Mouse (Mus musculus) ES-E14 (cell line): ENCODE results near the gene Kcnk4. TPM values are rescaled to one million over a fixed set of nuclear protein-coding genes. Genes with fewer than 3 reads are reported as not detected.

ENCODE experiments used
- DNase-seq: peaks from one replicate; pipeline ENCODE4 v3.0.0-alpha.2; 2013; ENCODE audit warnings: low read depth, low spot score
- H3K27ac ChIP-seq: 2 replicates; pipeline ENCODE4 v1.5.1; 2012; ENCODE audit warnings: low read depth, mild to moderate bottlenecking, low read length, moderate library complexity, mixed read lengths; ENCODE audit not compliant: poor library complexity, insufficient read depth, severe bottlenecking
- H3K36me3 ChIP-seq: 2 replicates; pipeline ENCODE4 v1.6.1; 2012; ENCODE audit warnings: mild to moderate bottlenecking, low read length, moderate library complexity, mixed read lengths; ENCODE audit not compliant: control insufficient read depth, poor library complexity, insufficient read depth, severe bottlenecking
- H3K4me1 ChIP-seq, 2 experiments: fragments of 150-350 bp in 1 of 2; sonication (generic) in 1 of 2; 2 replicates each; pipeline ENCODE4 v1.6.1; 2012; ENCODE audit warnings: low read length in 2 of 2, mild to moderate bottlenecking in 1 of 2, mixed read lengths in 1 of 2; ENCODE audit not compliant: control insufficient read depth in 2 of 2, insufficient read depth in 2 of 2, poor library complexity in 1 of 2
- H3K4me3 ChIP-seq, 2 experiments: fragments of 150-350 bp in 1 of 2; sonication (generic) in 1 of 2; 2 replicates each; pipeline ENCODE4 v1.5.1; 2012; ENCODE audit warnings: low read length in 2 of 2, low read depth in 1 of 2, mild to moderate bottlenecking in 1 of 2, mixed read lengths in 1 of 2; ENCODE audit not compliant: insufficient read depth in 1 of 2, poor library complexity in 1 of 2, severe bottlenecking in 1 of 2
- H3K9ac ChIP-seq: 2 replicates; pipeline ENCODE4 v1.6.1; 2012; ENCODE audit warnings: low read depth, mild to moderate bottlenecking, low read length, mixed read lengths; ENCODE audit not compliant: poor library complexity, insufficient read depth, severe bottlenecking
- H3K9me3 ChIP-seq: fragments of 150-350 bp; sonication (generic); 2 replicates; pipeline ENCODE4 v1.6.1; 2012; ENCODE audit warnings: low read depth, mild to moderate bottlenecking, low read length; ENCODE audit not compliant: control insufficient read depth, insufficient read depth
- CHD2 ChIP-seq: IDR thresholded peaks from 2 replicates; pipeline ENCODE4 v1.6.1; 2014; ENCODE audit warnings: mild to moderate bottlenecking, low read depth, low read length, inconsistent platforms
- HCFC1 ChIP-seq: IDR thresholded peaks from 2 replicates; pipeline ENCODE4 v1.6.1; 2012; ENCODE audit warnings: low read length, inconsistent platforms, borderline replicate concordance; ENCODE audit not compliant: insufficient read depth
- MAFK ChIP-seq: IDR thresholded peaks from 2 replicates; pipeline ENCODE4 v1.6.1; 2014; ENCODE audit warnings: mild to moderate bottlenecking, low read depth, low read length, inconsistent platforms; ENCODE audit not compliant: insufficient read depth
- ZC3H11A ChIP-seq: IDR thresholded peaks from 2 replicates; pipeline ENCODE4 v1.6.1; 2012; ENCODE audit warnings: low read depth, mild to moderate bottlenecking, inconsistent platforms, low read length, borderline replicate concordance
- ZNF384 ChIP-seq: IDR thresholded peaks from 2 replicates; pipeline ENCODE4 v1.6.1; 2012; ENCODE audit warnings: low read depth, low read length, inconsistent platforms
- in situ Hi-C, 2 experiments: fragments of 600-800 bp; cut with MboI; formaldehyde crosslinking; loops; one replicate each; pipeline ENCODE4 v1.15.1; 2025; ENCODE audit warnings: low sequenced_read_pairs in 2 of 2, inconsistent platforms in 1 of 2; ENCODE audit not compliant: unreplicated experiment in 2 of 2
- total RNA-seq: library from RNA; depleted of rRNA; stranded (reverse); fragments of 300-350 nt; gene quantifications from 2 replicates; pipeline ENCODE4 v1.2.3, GENCODE M21; 2012; rRNA removed

Kcnk4 gene
- total RNA-seq, 1 experiment: 4.4 TPM

DNA sequence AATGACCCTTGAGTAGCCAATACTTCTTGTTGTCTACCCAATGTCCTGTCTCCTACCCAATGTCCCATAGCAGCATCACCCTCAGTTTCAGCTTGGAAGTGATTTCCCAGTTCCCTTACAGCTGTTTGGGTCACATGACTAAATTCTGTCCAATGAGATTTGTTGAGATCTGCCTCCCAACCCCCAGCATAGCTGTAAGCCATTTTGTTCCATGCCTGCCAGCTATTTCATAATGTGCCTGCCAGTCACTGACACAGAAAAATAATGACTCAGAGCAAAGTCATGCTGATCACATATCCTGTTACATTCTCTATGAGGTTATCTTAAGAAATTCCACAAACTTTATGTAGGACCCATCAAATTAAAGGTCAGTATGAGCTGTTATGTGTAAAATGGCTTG is 57.5 kb downstream of the Kcnk4 start:
- in situ Hi-C loops: no loop called here
- H3K27ac ChIP-seq: no peak overlapping the region
- no peak for DNase-seq
- H3K9ac ChIP-seq: no peak overlapping the region
- TF ChIP-seq ZC3H11A: no peak
- TF ChIP-seq CHD2: no peak
- TF ChIP-seq HCFC1: no peak
- TF ChIP-seq ZNF384: no peak
- TF ChIP-seq MAFK: no peak
- H3K36me3 ChIP-seq: no peaks in the 10 kb centered on the region
- no peaks in the 10 kb centered on the region; a peak in 1 of 4 replicates for H3K4me1 ChIP-seq
- H3K9me3 ChIP-seq: no peaks in the 10 kb centered on the region
- no peak overlapping the region for H3K4me3 ChIP-seq

DNA sequence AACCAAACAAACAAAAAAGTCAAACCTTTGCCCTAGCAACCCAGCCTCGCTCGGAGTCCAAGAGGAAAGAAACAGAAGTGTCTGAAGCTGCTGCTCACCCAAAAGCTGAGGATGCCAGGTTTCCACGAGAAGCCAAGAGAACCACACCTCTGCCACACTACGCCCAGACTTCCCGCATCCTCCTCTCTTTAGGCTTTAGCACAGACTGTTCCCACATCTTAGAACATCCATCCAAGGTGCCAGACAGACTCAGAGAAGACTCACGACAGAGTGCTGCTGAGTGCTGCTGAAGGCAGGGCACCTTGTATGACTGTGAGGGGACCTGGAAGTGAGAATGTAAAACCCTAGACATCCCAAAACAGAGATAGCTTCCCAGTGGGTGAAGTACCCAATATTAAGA is 58.5 kb downstream of the Kcnk4 start:
- H3K9me3 ChIP-seq: no peaks in the 10 kb centered on the region
- H3K36me3 ChIP-seq: no peaks in the 10 kb centered on the region
- no peak for DNase-seq
- no peak for TF ChIP-seq CHD2
- no peak for TF ChIP-seq HCFC1
- TF ChIP-seq ZC3H11A: no peak
- no peak for TF ChIP-seq ZNF384
- TF ChIP-seq MAFK: no peak
- H3K9ac ChIP-seq: no peak overlapping the region
- in situ Hi-C loops: no loop called here
- no peaks in the 10 kb centered on the region; a peak in 1 of 4 replicates for H3K4me1 ChIP-seq
- H3K27ac ChIP-seq: no peak overlapping the region
- no peak overlapping the region for H3K4me3 ChIP-seq

DNA sequence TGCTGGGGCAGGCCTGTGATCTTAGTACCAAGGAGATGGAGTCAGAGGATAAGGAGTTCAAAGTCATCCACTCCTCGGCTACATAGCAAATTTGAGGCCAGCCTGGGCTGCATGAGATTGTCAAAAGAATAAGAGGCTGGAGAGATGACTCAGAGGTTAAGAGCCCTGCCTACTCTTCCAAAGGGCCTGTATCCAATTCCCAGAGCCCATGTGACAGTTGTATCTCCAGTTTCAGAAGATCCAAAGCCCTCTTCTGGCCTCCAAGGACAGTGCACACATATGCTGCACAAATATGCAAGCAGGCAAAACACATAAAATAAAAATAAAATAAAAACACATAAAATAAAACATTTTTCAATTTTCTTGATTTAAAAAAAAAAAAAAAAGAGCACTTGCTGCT is 60.1 kb downstream of the Kcnk4 start:
- H3K4me1 ChIP-seq: peaks cover under 1 to 2% of the 10 kb centered on the region in 2 experiments; a peak in 1 of 4 replicates
- TF ChIP-seq ZC3H11A (no peak), ZNF384 (no peak), HCFC1 (no peak), CHD2 (no peak), MAFK (no peak)
- no peak overlapping the region for H3K4me3 ChIP-seq
- no peaks in the 10 kb centered on the region for H3K36me3 ChIP-seq
- H3K9ac ChIP-seq: no peak overlapping the region
- H3K27ac ChIP-seq: no peak overlapping the region
- no peaks in the 10 kb centered on the region for H3K9me3 ChIP-seq
- in situ Hi-C loops: no loop called here
- DNase-seq: no peak

Other genes with a start within 250 kb of the Kcnk4 start
- gene Rps6ka4, start 93.9 kb downstream of the Kcnk4 start, total RNA-seq: 11.5 and 14.4 TPM in 2 replicates
- gene Ccdc88b, start 76.3 kb downstream of the Kcnk4 start, total RNA-seq: 2.7 and 3.5 TPM in 2 replicates
- 90.7 and 105 TPM in 2 replicates for gene Trmt112, start 24.8 kb downstream of the Kcnk4 start, total RNA-seq
- 51.6 and 59.0 TPM in 2 replicates for gene Prdx5, start 24.4 kb downstream of the Kcnk4 start, total RNA-seq
- 23.1 and 30.1 TPM in 2 replicates for gene Esrra, start 12.7 kb downstream of the Kcnk4 start, total RNA-seq
- 9.4 and 14.9 TPM in 2 replicates for gene Catsperz, start 9.1 kb downstream of the Kcnk4 start, total RNA-seq
- 16.3 and 22.9 TPM in 2 replicates for gene Bad, start 7.3 kb upstream of the Kcnk4 start, total RNA-seq
- gene Gpr137, start 8.0 kb upstream of the Kcnk4 start, total RNA-seq: 23.2 and 23.7 TPM in 2 replicates
- 365 and 385 TPM in 2 replicates for gene Ppp1r14b, start 40.5 kb upstream of the Kcnk4 start, total RNA-seq
- 42.3 and 55.1 TPM in 2 replicates for gene Plcb3, start 42.0 kb upstream of the Kcnk4 start, total RNA-seq
- 51.0 and 64.0 TPM in 2 replicates for gene Fkbp2, start 46.0 kb upstream of the Kcnk4 start, total RNA-seq
- 10.0 and 14.3 TPM in 2 replicates for gene Vegfb, start 53.1 kb upstream of the Kcnk4 start, total RNA-seq
- 14.0 and 22.0 TPM in 2 replicates for gene Dnajc4, start 58.1 kb upstream of the Kcnk4 start, total RNA-seq
- 12.7 and 13.2 TPM in 2 replicates for gene Nudt22, start 61.6 kb upstream of the Kcnk4 start, total RNA-seq
- gene Trpt1, start 61.6 kb upstream of the Kcnk4 start, total RNA-seq: 5.0 and 6.9 TPM in 2 replicates
- gene Fermt3, start 85.0 kb upstream of the Kcnk4 start, total RNA-seq: 2.6 and 3.8 TPM in 2 replicates
- 217 and 280 TPM in 2 replicates for gene Stip1, start 105.5 kb upstream of the Kcnk4 start, total RNA-seq
- 1.4 and 3.5 TPM in 2 replicates for gene Macrod1, start 122.3 kb upstream of the Kcnk4 start, total RNA-seq
- 0.36 and 0.48 TPM in 2 replicates for gene Flrt1, start 171.2 kb upstream of the Kcnk4 start, total RNA-seq